Mouse (Mus musculus): ENCODE results near the gene Sult5a1.

DNA sequence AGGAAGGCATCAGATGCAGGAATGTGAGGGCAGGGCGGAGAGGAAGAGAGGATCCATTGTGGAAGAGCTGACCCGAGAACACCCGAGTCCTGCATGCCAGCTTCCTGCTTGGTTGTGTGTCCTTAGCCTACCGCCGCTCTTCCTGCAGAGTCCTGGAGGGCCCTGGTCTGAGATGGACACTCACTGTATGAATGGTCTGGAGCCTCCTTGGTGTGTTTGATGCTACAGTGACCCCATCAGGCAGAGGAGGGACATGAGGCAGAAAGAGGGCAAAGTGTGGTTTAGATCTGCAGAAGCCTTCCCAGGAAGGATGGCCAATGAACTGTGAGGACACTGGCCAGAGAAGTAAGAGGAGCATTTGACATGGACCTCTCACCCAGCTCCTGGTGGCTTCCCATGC lies 2.9 kb downstream of the Sult5a1 start:
- no peak for TF ChIP-seq CTCF (IDR thresholded peaks at IDR 0.05; ENCODE audit: insufficient read depth, low read depth, low read length)
- no peak for TF ChIP-seq POLR2A (IDR thresholded peaks at IDR 0.05; ENCODE audit: insufficient read depth, low read depth, low read length)
